Mouse (Mus musculus) myocyte (in vitro differentiated cells): Measurements from ENCODE around the gene Kcne4. TPM values are rescaled to one million over a fixed set of nuclear protein-coding genes. Genes with fewer than 3 reads are reported as not detected.

Experiments
- H3K27me3 ChIP-seq: one replicate; pipeline ENCODE4 v1.6.1; 2011; ENCODE audit not compliant: control insufficient read depth, insufficient read depth, insufficient read length
- H3K36me3 ChIP-seq: one replicate; pipeline ENCODE4 v1.6.1; 2011; ENCODE audit not compliant: control insufficient read depth, insufficient read depth
- H3K4me2 ChIP-seq: one replicate; pipeline ENCODE4 v1.6.1; 2011; ENCODE audit warnings: low read depth, control low read depth
- H3K4me3 ChIP-seq: one replicate; pipeline ENCODE4 v1.5.1; 2011; ENCODE audit warnings: mild to moderate bottlenecking, control low read depth, moderate library complexity
- H3K79me2 ChIP-seq: one replicate; pipeline ENCODE4 v1.6.1; 2011; ENCODE audit not compliant: control insufficient read depth, insufficient read depth
- H3ac ChIP-seq: one replicate; pipeline ENCODE4 v1.6.1; 2011; ENCODE audit not compliant: control insufficient read depth, insufficient read length
- CEBPB ChIP-seq: IDR thresholded peaks from 2 replicates; pipeline ENCODE4 v1.6.1; 2011; ENCODE audit warnings: mild to moderate bottlenecking, moderate library complexity; ENCODE audit not compliant: poor library complexity, insufficient read depth, severe bottlenecking
- E2F4 ChIP-seq: IDR thresholded peaks from one replicate; pipeline ENCODE4 v1.6.1; 2011; ENCODE audit warnings: mild to moderate bottlenecking, control low read depth, moderate library complexity; ENCODE audit not compliant: insufficient read depth
- MAX ChIP-seq: IDR thresholded peaks from one replicate; pipeline ENCODE4 v1.6.1; 2011; ENCODE audit warnings: low read depth, mild to moderate bottlenecking, control low read depth
- MYOD1 ChIP-seq, 3 experiments: IDR thresholded peaks; one replicate each; pipeline ENCODE4 v1.6.1; 2011; ENCODE audit warnings: control low read depth in 2 of 3, low read depth in 2 of 3, mild to moderate bottlenecking in 2 of 3, moderate library complexity in 1 of 3; ENCODE audit not compliant: insufficient read length in 2 of 3, control insufficient read depth in 1 of 3
- MYOG ChIP-seq, 3 experiments: IDR thresholded peaks; one replicate each; pipeline ENCODE4 v1.6.1; 2011; ENCODE audit warnings: control low read depth in 2 of 3, low read depth in 2 of 3, mild to moderate bottlenecking in 2 of 3; ENCODE audit not compliant: insufficient read length in 2 of 3, control insufficient read depth in 1 of 3, insufficient read depth in 1 of 3
- POLR2A ChIP-seq: IDR thresholded peaks from one replicate; pipeline ENCODE4 v1.6.1; 2011; ENCODE audit warnings: low read depth, mild to moderate bottlenecking, control low read depth, moderate library complexity; ENCODE audit not compliant: insufficient read length
- POLR2AphosphoS2 ChIP-seq: IDR thresholded peaks from one replicate; pipeline ENCODE4 v1.6.1; 2011; ENCODE audit warnings: low read depth, control low read depth; ENCODE audit not compliant: insufficient read length
- REST ChIP-seq: IDR thresholded peaks from one replicate; pipeline ENCODE4 v1.6.1; 2011; ENCODE audit warnings: mild to moderate bottlenecking, control low read depth, moderate library complexity; ENCODE audit not compliant: insufficient read depth, insufficient read length
- SRF ChIP-seq: IDR thresholded peaks from one replicate; pipeline ENCODE4 v1.6.1; 2011; ENCODE audit warnings: low read depth; ENCODE audit not compliant: control insufficient read depth, insufficient read length
- TCF12 ChIP-seq: IDR thresholded peaks from one replicate; pipeline ENCODE4 v1.6.1; 2011; ENCODE audit warnings: mild to moderate bottlenecking, control low read depth; ENCODE audit not compliant: poor library complexity, insufficient read depth, severe bottlenecking
- TCF3 ChIP-seq: IDR thresholded peaks from one replicate; pipeline ENCODE4 v1.6.1; 2011; ENCODE audit warnings: low read depth, control low read depth; ENCODE audit not compliant: insufficient read length
- USF1 ChIP-seq: IDR thresholded peaks from one replicate; pipeline ENCODE4 v1.6.1; 2011; ENCODE audit warnings: low read depth, mild to moderate bottlenecking, control low read depth, moderate library complexity
- polyA plus RNA-seq: library from polyadenylated mRNA; unstranded; fragments of >200 nt; fragmentation: generic; extraction: Trizol; gene quantifications from one replicate; pipeline ENCODE4 v1.2.1, GENCODE M21; 2012; ENCODE audit warnings: missing spikeins

Gene Kcne4
- polyA plus RNA-seq, 1 experiment = 0.05 TPM

- Histone ChIP-seq H3K4me3 (no peak overlapping the region), H3ac (no peak overlapping the region), H3K36me3 (no peaks in the 10 kb centered on the region), H3K79me2 (no peaks in the 10 kb centered on the region), H3K27me3 (no peaks in the 10 kb centered on the region), H3K4me2 (no peak overlapping the region)
- TF ChIP-seq CEBPB = no peak
- no peak for TF ChIP-seq MAX
- TF ChIP-seq USF1 = no peak
- no peak for TF ChIP-seq MYOG (IDR thresholded peaks at IDR 0.05; ENCODE audit: control insufficient read depth in 1 of 3, insufficient read depth in 1 of 3, insufficient read length in 2 of 3, low read depth in 2 of 3)
- TF ChIP-seq E2F4 = no peak
- no peak for TF ChIP-seq TCF3
- TF ChIP-seq TCF12 = no peak
- no peak for TF ChIP-seq POLR2A
- TF ChIP-seq POLR2AphosphoS2 = no peak
- TF ChIP-seq REST = no peak
Observed at GRCm38 (mm10) chr1:78809819-78810218, 6.7 kb upstream of the Kcne4 start.

DNA sequence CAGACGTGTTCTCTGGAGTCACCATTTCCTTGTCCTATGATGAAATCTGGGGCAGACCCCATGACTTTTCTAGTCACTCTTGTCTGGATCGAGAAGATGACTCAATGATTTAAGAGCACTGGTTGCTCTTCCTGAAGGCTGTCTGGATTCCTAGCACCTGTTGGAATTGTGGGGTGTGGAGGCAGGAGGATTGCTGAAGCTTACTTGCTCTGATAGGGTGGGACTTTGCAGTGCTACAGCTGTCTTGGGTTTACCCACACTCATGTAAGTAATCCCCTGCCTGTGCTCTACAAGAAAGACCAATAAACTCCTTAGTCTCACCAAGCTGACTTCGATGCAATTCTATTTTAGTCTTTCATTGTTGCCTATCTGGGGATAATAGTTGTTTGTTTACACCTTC lies 5.7 kb upstream of the Kcne4 start:
- no peaks in the 10 kb centered on the region for H3K27me3 ChIP-seq
- no peaks in the 10 kb centered on the region for H3K79me2 ChIP-seq
- H3ac ChIP-seq = no peak overlapping the region
- no peaks in the 10 kb centered on the region for H3K36me3 ChIP-seq
- H3K4me2 ChIP-seq = peak overlapping the region; percentile 26
- H3K4me3 ChIP-seq = no peak overlapping the region
- TF ChIP-seq POLR2AphosphoS2 (no peak), TCF12 (peak; percentile 64), TCF3 (peak; percentile 54), CEBPB (peak; percentile 54; the same call in 1 of the 2 replicates), REST (no peak), USF1 (no peak), SRF (no peak), MYOG (IDR thresholded peaks at IDR 0.05; ENCODE audit: control insufficient read depth in 1 of 3, insufficient read depth in 1 of 3, insufficient read length in 2 of 3, low read depth in 2 of 3) (peak; percentile 5 to 86 (median 86)), MYOD1 (IDR thresholded peaks at IDR 0.05; ENCODE audit: control insufficient read depth in 1 of 3, insufficient read length in 2 of 3, low read depth in 2 of 3) (peak; percentile 14 to 95 (median 83))

GRCm38 (mm10) chr1:78811975-78812490 lies 4.5 kb upstream of the Kcne4 start:
- Histone ChIP-seq H3K4me2 (peak overlapping the region; percentile 69), H3K79me2 (no peaks in the 10 kb centered on the region), H3ac (no peak overlapping the region), H3K36me3 (no peaks in the 10 kb centered on the region), H3K27me3 (no peaks in the 10 kb centered on the region), H3K4me3 (no peak overlapping the region)
- TF ChIP-seq POLR2A = no peak
- TF ChIP-seq CEBPB = peak; percentile 37; the same call in 1 of the 2 replicates

GRCm38 (mm10) chr1:78817756-78818155 lies 1.2 kb downstream of the Kcne4 start:
- no peak overlapping the region for H3ac ChIP-seq
- H3K36me3 ChIP-seq = no peaks in the 10 kb centered on the region
- no peaks in the 10 kb centered on the region for H3K27me3 ChIP-seq
- no peaks in the 10 kb centered on the region for H3K79me2 ChIP-seq
- H3K4me3 ChIP-seq = no peak overlapping the region
- H3K4me2 ChIP-seq = no peak overlapping the region
- TF ChIP-seq MYOD1 (IDR thresholded peaks at IDR 0.05; ENCODE audit: control insufficient read depth in 1 of 3, insufficient read length in 2 of 3, low read depth in 2 of 3) (no peak), E2F4 (no peak), TCF3 (no peak), MAX (no peak), POLR2A (no peak), USF1 (no peak), REST (no peak), TCF12 (no peak), SRF (no peak), MYOG (IDR thresholded peaks at IDR 0.05; ENCODE audit: control insufficient read depth in 1 of 3, insufficient read depth in 1 of 3, insufficient read length in 2 of 3, low read depth in 2 of 3) (no peak), POLR2AphosphoS2 (no peak), CEBPB (no peak)

- Histone ChIP-seq H3K79me2 (no peaks in the 10 kb centered on the region), H3ac (no peak overlapping the region), H3K4me2 (no peak overlapping the region), H3K27me3 (no peaks in the 10 kb centered on the region), H3K4me3 (no peak overlapping the region), H3K36me3 (no peaks in the 10 kb centered on the region)
- TF ChIP-seq E2F4 (no peak), MYOD1 (IDR thresholded peaks at IDR 0.05; ENCODE audit: control insufficient read depth in 1 of 3, insufficient read length in 2 of 3, low read depth in 2 of 3) (no peak), POLR2AphosphoS2 (no peak), MYOG (IDR thresholded peaks at IDR 0.05; ENCODE audit: control insufficient read depth in 1 of 3, insufficient read depth in 1 of 3, insufficient read length in 2 of 3, low read depth in 2 of 3) (no peak), MAX (no peak), TCF12 (no peak), USF1 (no peak), POLR2A (no peak)
Observed at GRCm38 (mm10) chr1:78818630-78819526, 2.3 kb downstream of the Kcne4 start.
